Mouse (Mus musculus) G1E (cell line): ENCODE results near the gene H13.

Experiments
- CTCF ChIP-seq: IDR thresholded peaks from 2 replicates; pipeline ENCODE4 v1.5.1; 2012; ENCODE audit warnings: low read depth, low read length, inconsistent platforms, mixed read lengths
- GATA2 ChIP-seq: IDR thresholded peaks from 2 replicates; pipeline ENCODE4 v1.6.1; 2012; ENCODE audit warnings: low read depth, low read length, inconsistent platforms, borderline replicate concordance
- POLR2AphosphoS5 ChIP-seq: IDR thresholded peaks from 2 replicates; pipeline ENCODE4 v1.6.1; 2012; ENCODE audit warnings: low read depth, low read length, inconsistent platforms; ENCODE audit not compliant: insufficient replicate concordance
- TAL1 ChIP-seq: conservative IDR thresholded peaks from 2 replicates; pipeline ENCODE4 v1.6.1; 2012; ENCODE audit warnings: low read depth, low read length, inconsistent platforms, mixed read lengths

DNA sequence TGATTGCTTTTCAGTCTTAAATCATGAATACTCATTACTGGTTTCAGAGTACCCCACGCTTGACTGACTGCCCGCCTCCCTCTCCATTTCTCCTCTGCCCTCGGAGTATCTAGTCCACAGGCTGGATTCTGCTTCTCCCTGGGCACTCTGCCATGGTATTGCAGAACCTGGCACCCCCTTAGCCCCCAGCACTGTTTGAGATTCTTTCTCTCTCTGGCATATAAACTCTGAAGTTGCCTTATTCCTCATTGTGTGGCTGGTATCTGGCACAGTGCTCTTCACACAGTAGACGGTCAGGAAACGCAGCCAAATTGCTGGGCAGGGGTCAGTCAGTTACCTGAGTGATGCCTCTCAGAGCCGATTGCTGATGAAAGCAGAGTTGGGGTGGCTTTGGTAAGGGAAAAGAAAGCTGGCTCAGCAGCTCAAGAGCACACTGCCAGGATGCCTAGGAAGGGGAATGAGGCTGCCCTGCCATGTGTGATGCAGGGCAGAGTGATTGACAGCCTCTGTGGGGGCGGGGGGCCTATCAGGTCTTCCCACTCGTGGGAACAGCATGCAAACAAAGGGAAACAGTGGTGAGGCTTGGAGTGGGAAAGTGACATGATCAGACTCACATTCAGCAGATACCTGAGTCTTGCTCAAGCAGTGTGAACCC is 10.6 kb downstream of the H13 start:
- TF ChIP-seq TAL1: no peak
- TF ChIP-seq CTCF: no peak
- no peak for TF ChIP-seq POLR2AphosphoS5
- no peak for TF ChIP-seq GATA2
